Mouse (Mus musculus): ENCODE data around the gene Bcam. TPM values are rescaled to one million over a fixed set of nuclear protein-coding genes. Genes with fewer than 3 reads are reported as not detected.

Bcam gene
- polyA plus RNA-seq, 1 experiment from 2014 or later, result 347 TPM

- Histone ChIP-seq H3K27me3 (ENCODE audit: control insufficient read depth, insufficient read depth, low read depth, low read length) (no peaks in the 10 kb centered on the region), H3K4me3 (ENCODE audit: low read length) (no peak overlapping the region), H3K27ac (ENCODE audit: low read length) (no peak overlapping the region), H3K36me3 (ENCODE audit: control insufficient read depth, insufficient read depth, low read length) (no peaks in the 10 kb centered on the region), H3K9ac (ENCODE audit: low read length) (no peak overlapping the region), H3K4me2 (ENCODE audit: low read depth, low read length) (no peak overlapping the region), H3K9me3 (ENCODE audit: control insufficient read depth, low read length) (no peaks in the 10 kb centered on the region; the same call in 1 of the 2 replicates), H3K4me1 (replicated peaks; ENCODE audit: control insufficient read depth, insufficient read depth, low read length) (peaks cover 4% of the 10 kb centered on the region; the same call in 1 of the 2 replicates)
- no peak for ATAC-seq (ENCODE audit: low read depth)
- 74% methylated on average over 4 of the region's 4 CpGs for WGBS
These were observed 9.1 kb upstream of the Bcam start for GRCm38 (mm10) chr7:19779903-19780302.

- Histone ChIP-seq H3K9me3 (ENCODE audit: control insufficient read depth, low read length) (no peaks in the 10 kb centered on the region; the same call in 1 of the 2 replicates), H3K9ac (ENCODE audit: low read length) (no peak overlapping the region), H3K4me1 (replicated peaks; ENCODE audit: control insufficient read depth, insufficient read depth, low read length) (peaks cover 4% of the 10 kb centered on the region; the same call in 1 of the 2 replicates), H3K27ac (ENCODE audit: low read length) (peak overlapping the region; percentile 58), H3K4me3 (ENCODE audit: low read length) (no peak overlapping the region), H3K4me2 (ENCODE audit: low read depth, low read length) (no peak overlapping the region), H3K36me3 (ENCODE audit: control insufficient read depth, insufficient read depth, low read length) (no peaks in the 10 kb centered on the region), H3K27me3 (ENCODE audit: control insufficient read depth, insufficient read depth, low read depth, low read length) (no peaks in the 10 kb centered on the region)
- ATAC-seq (ENCODE audit: low read depth), result peak; percentile 72; the same call in 1 of the 2 replicates
- WGBS, result 61% methylated on average over 8 of the region's 8 CpGs
These were observed 7.8 kb upstream of the Bcam start for GRCm38 (mm10) chr7:19778645-19779044.

- Histone ChIP-seq H3K4me3 (ENCODE audit: low read length) (no peak overlapping the region), H3K27me3 (ENCODE audit: control insufficient read depth, insufficient read depth, low read depth, low read length) (no peaks in the 10 kb centered on the region), H3K4me2 (ENCODE audit: low read depth, low read length) (no peak overlapping the region), H3K36me3 (ENCODE audit: control insufficient read depth, insufficient read depth, low read length) (no peaks in the 10 kb centered on the region), H3K9ac (ENCODE audit: low read length) (no peak overlapping the region), H3K27ac (ENCODE audit: low read length) (no peak overlapping the region), H3K9me3 (ENCODE audit: control insufficient read depth, low read length) (no peaks in the 10 kb centered on the region; the same call in 1 of the 2 replicates), H3K4me1 (replicated peaks; ENCODE audit: control insufficient read depth, insufficient read depth, low read length) (peaks cover 4% of the 10 kb centered on the region)
- 0 out of 2 replicates have a peak, but pooled peaks have one; percentile 12 for ATAC-seq (ENCODE audit: low read depth)
- 70% methylated on average over 11 of the region's 11 CpGs for WGBS
These were observed 6.4 kb upstream of the Bcam start for GRCm38 (mm10) chr7:19777049-19777723.

GRCm38 (mm10) chr7:19771682-19772081, 866 bp upstream of the Bcam start:
- Histone ChIP-seq H3K4me1 (replicated peaks; ENCODE audit: control insufficient read depth, insufficient read depth, low read length) (peaks cover 34% of the 10 kb centered on the region), H3K27ac (ENCODE audit: low read length) (peak overlapping the region; percentile 89), H3K9me3 (ENCODE audit: control insufficient read depth, low read length) (no peaks in the 10 kb centered on the region), H3K4me3 (ENCODE audit: low read length) (no peak overlapping the region), H3K9ac (ENCODE audit: low read length) (peak overlapping the region; percentile 92), H3K36me3 (ENCODE audit: control insufficient read depth, insufficient read depth, low read length) (no peaks in the 10 kb centered on the region; the same call in 1 of the 2 replicates), H3K27me3 (ENCODE audit: control insufficient read depth, insufficient read depth, low read depth, low read length) (no peaks in the 10 kb centered on the region; the same call in 1 of the 2 replicates), H3K4me2 (ENCODE audit: low read depth, low read length) (peak overlapping the region; percentile 82)
- 34% methylated on average over 4 of the region's 4 CpGs for WGBS
- no peak for ATAC-seq (ENCODE audit: low read depth)

GRCm38 (mm10) chr7:19770375-19770754, 451 bp downstream of the Bcam start:
- WGBS, result under 1% methylated on average over 26 of the region's 28 CpGs
- Histone ChIP-seq H3K9ac (ENCODE audit: low read length) (peak overlapping the region; percentile 92), H3K27ac (ENCODE audit: low read length) (peak overlapping the region; percentile 89), H3K4me2 (ENCODE audit: low read depth, low read length) (peak overlapping the region; percentile 82), H3K4me3 (ENCODE audit: low read length) (peak overlapping the region; percentile 71), H3K4me1 (replicated peaks; ENCODE audit: control insufficient read depth, insufficient read depth, low read length) (peaks cover 34% of the 10 kb centered on the region), H3K9me3 (ENCODE audit: control insufficient read depth, low read length) (no peaks in the 10 kb centered on the region), H3K36me3 (ENCODE audit: control insufficient read depth, insufficient read depth, low read length) (peaks cover 6% of the 10 kb centered on the region), H3K27me3 (ENCODE audit: control insufficient read depth, insufficient read depth, low read depth, low read length) (no peaks in the 10 kb centered on the region; the same call in 1 of the 2 replicates)
- ATAC-seq (ENCODE audit: low read depth), result peak; percentile 88

GRCm38 (mm10) chr7:19769434-19770374, 1.1 kb downstream of the Bcam start:
- H3K4me1 ChIP-seq (replicated peaks; ENCODE audit: control insufficient read depth, insufficient read depth, low read length), result peaks cover 34% of the 10 kb centered on the region
- peaks cover 10% of the 10 kb centered on the region for H3K36me3 ChIP-seq (ENCODE audit: control insufficient read depth, insufficient read depth, low read length)
- H3K9ac ChIP-seq (ENCODE audit: low read length), result peak overlapping the region; percentile 92
- peak; percentile 26; the same call in 1 of the 2 replicates for ATAC-seq (ENCODE audit: low read depth)
- H3K4me2 ChIP-seq (ENCODE audit: low read depth, low read length), result peak overlapping the region; percentile 82
- H3K9me3 ChIP-seq (ENCODE audit: control insufficient read depth, low read length), result no peaks in the 10 kb centered on the region
- H3K27ac ChIP-seq (ENCODE audit: low read length), result peak overlapping the region; percentile 89
- peak overlapping the region; percentile 71 for H3K4me3 ChIP-seq (ENCODE audit: low read length)
- 7% methylated on average over 16 of the region's 16 CpGs for WGBS
- no peaks in the 10 kb centered on the region; the same call in 1 of the 2 replicates for H3K27me3 ChIP-seq (ENCODE audit: control insufficient read depth, insufficient read depth, low read depth, low read length)

- peak overlapping the region; percentile 92 for H3K9ac ChIP-seq (ENCODE audit: low read length)
- no peaks in the 10 kb centered on the region; the same call in 1 of the 2 replicates for H3K27me3 ChIP-seq (ENCODE audit: control insufficient read depth, insufficient read depth, low read depth, low read length)
- ATAC-seq (ENCODE audit: low read depth), result peak; percentile 44
- peak overlapping the region; percentile 71 for H3K4me3 ChIP-seq (ENCODE audit: low read length)
- H3K36me3 ChIP-seq (ENCODE audit: control insufficient read depth, insufficient read depth, low read length), result peaks cover 16% of the 10 kb centered on the region
- H3K4me2 ChIP-seq (ENCODE audit: low read depth, low read length), result peak overlapping the region; percentile 82
- 22% methylated on average over 4 of the region's 4 CpGs for WGBS
- no peaks in the 10 kb centered on the region for H3K9me3 ChIP-seq (ENCODE audit: control insufficient read depth, low read length)
- peaks cover 34% of the 10 kb centered on the region for H3K4me1 ChIP-seq (replicated peaks; ENCODE audit: control insufficient read depth, insufficient read depth, low read length)
- peak overlapping the region; percentile 89 for H3K27ac ChIP-seq (ENCODE audit: low read length)
These were observed 1.8 kb downstream of the Bcam start for GRCm38 (mm10) chr7:19769001-19769400.

- peak overlapping the region; percentile 71 for H3K4me3 ChIP-seq (ENCODE audit: low read length)
- no peaks in the 10 kb centered on the region for H3K9me3 ChIP-seq (ENCODE audit: control insufficient read depth, low read length)
- peak overlapping the region; percentile 92 for H3K9ac ChIP-seq (ENCODE audit: low read length)
- H3K27ac ChIP-seq (ENCODE audit: low read length), result peak overlapping the region; percentile 89
- H3K4me2 ChIP-seq (ENCODE audit: low read depth, low read length), result peak overlapping the region; percentile 82
- ATAC-seq (ENCODE audit: low read depth), result peak; percentile 5; the same call in 1 of the 2 replicates
- peaks cover 34% of the 10 kb centered on the region for H3K4me1 ChIP-seq (replicated peaks; ENCODE audit: control insufficient read depth, insufficient read depth, low read length)
- no peaks in the 10 kb centered on the region; the same call in 1 of the 2 replicates for H3K27me3 ChIP-seq (ENCODE audit: control insufficient read depth, insufficient read depth, low read depth, low read length)
- WGBS, result 40% methylated on average over 14 of the region's 14 CpGs
- H3K36me3 ChIP-seq (ENCODE audit: control insufficient read depth, insufficient read depth, low read length), result peaks cover 24% of the 10 kb centered on the region
These were observed 2.6 kb downstream of the Bcam start for GRCm38 (mm10) chr7:19768251-19768650.

GRCm38 (mm10) chr7:19764581-19764980, 6.2 kb downstream of the Bcam start:
- Histone ChIP-seq H3K27me3 (ENCODE audit: control insufficient read depth, insufficient read depth, low read depth, low read length) (no peaks in the 10 kb centered on the region), H3K9me3 (ENCODE audit: control insufficient read depth, low read length) (no peaks in the 10 kb centered on the region), H3K4me1 (replicated peaks; ENCODE audit: control insufficient read depth, insufficient read depth, low read length) (peaks cover 15% of the 10 kb centered on the region), H3K9ac (ENCODE audit: low read length) (no peak overlapping the region), H3K4me2 (ENCODE audit: low read depth, low read length) (no peak overlapping the region), H3K36me3 (ENCODE audit: control insufficient read depth, insufficient read depth, low read length) (peaks cover 31% of the 10 kb centered on the region), H3K4me3 (ENCODE audit: low read length) (no peak overlapping the region), H3K27ac (ENCODE audit: low read length) (no peak overlapping the region)
- WGBS, result 86% methylated on average over 8 of the region's 9 CpGs
- ATAC-seq (ENCODE audit: low read depth), result no peak
